8 mouse cellular contexts compared by ENCODE assay signal in the genomic region with DNA sequence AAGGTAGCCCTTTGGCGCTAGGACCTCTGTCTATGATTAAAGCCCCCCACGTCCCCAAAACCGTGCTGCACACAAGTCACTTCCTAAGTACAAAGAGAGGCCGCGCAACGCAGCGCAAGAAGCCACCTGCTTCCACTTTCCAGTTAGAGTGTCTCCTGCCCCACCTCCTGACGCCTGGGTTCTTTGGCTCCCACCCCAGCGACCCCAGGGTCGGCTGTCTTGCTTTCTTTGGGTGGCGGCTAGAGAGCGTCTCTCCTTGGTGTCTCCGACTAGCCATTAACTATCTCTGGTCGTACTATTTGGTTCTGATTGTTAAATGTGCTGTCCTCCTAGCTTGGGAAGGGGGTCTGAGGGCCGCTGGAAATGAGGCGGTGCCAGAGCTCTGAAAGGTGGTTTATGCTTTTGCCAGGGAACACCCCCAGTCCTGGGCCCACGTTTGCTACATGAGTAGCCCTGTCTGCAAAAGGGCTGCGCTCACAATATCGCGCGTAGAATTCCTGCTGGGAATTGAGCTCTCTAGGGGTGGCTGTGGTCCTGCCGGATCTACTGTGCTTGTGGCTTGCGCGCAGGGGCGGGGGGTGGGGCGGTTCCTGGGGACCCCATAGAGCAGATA. TPM values are rescaled to one million over a fixed set of nuclear protein-coding genes. Genes with fewer than 3 reads are reported as not detected.
DNase-seq lines count a peak whose midpoint lies in the region; ATAC-seq lines count a peak whose summit lies in the region.
"Had no signal": no experiment of that assay in that cellular context is flagged by ENCODE, and none has a peak within 500 bp of the region (broad histone marks: within the 10 kb centered on the region; RNA-seq: fewer than 3 reads in every experiment).

No protein-coding gene starts in this region.

- under 1% methylated on average over 26 of the region's 26 CpGs for WGBS in embryonic facial prominence, embryonic 12.5 days
- 1% methylated on average over 26 of the region's 26 CpGs for WGBS in limb, embryonic 13.5 days

- no peaks in the 10 kb centered on the region for H3K36me3 ChIP-seq in embryonic facial prominence, embryonic 12.5 days
- no peaks in the 10 kb centered on the region for H3K36me3 ChIP-seq in limb, embryonic 13.5 days
- H3K36me3 ChIP-seq: liver, embryonic 15.5 days had no signal

- no peak overlapping the region for H3K27ac ChIP-seq in embryonic facial prominence, embryonic 12.5 days
- no peak overlapping the region for H3K27ac ChIP-seq in limb, embryonic 13.5 days
- H3K27ac ChIP-seq: liver, embryonic 15.5 days had no signal

- ATAC-seq in embryonic facial prominence, embryonic 12.5 days (ENCODE audit: insufficient number of reproducible peaks, insufficient read depth, low FRiP score, low TSS enrichment) = no peak
- no peak for ATAC-seq in limb, embryonic 13.5 days (ENCODE audit: low FRiP score, low read depth)

- peak overlapping the region; percentile 52 for H3K4me3 ChIP-seq in embryonic facial prominence, embryonic 12.5 days
- peak overlapping the region; percentile 54 for H3K4me3 ChIP-seq in limb, embryonic 13.5 days

- intact Hi-C loops in gastrocnemius, postnatal 36 days (cut with DNase I) = loop anchor here (5.0 kb wide), 1 partner anchor 238 kb away; no protein-coding TSS in a partner anchor
- intact Hi-C loops in left cerebral cortex, postnatal 4 days (cut with DNase I) = no loop called here

- no peak overlapping the region for H3K9ac ChIP-seq in embryonic facial prominence, embryonic 12.5 days
- H3K9ac ChIP-seq in limb, embryonic 13.5 days = no peak overlapping the region; the same call in 1 of the 2 replicates
- H3K9ac ChIP-seq: liver, embryonic 15.5 days had no signal

- peaks cover 18% of the 10 kb centered on the region for H3K4me1 ChIP-seq in embryonic facial prominence, embryonic 12.5 days
- peaks cover 27% of the 10 kb centered on the region for H3K4me1 ChIP-seq in limb, embryonic 13.5 days

- H3K9me3 ChIP-seq in embryonic facial prominence, embryonic 12.5 days = no peaks in the 10 kb centered on the region
- H3K9me3 ChIP-seq in limb, embryonic 13.5 days = no peaks in the 10 kb centered on the region
- H3K9me3 ChIP-seq: liver, embryonic 15.5 days had no signal

- peak; percentile 29 for DNase-seq in right cerebral cortex, postnatal 4 days
- DNase-seq in right cerebral cortex, adult 2 months (ENCODE audit: low spot score in 2 of 2) = no peak
- DNase-seq in gastrocnemius, postnatal 36 days = no peak
- no peak for DNase-seq in left cerebral cortex, postnatal 4 days
- DNase-seq in thymus, postnatal 25 days = no peak

- peaks cover 88% of the 10 kb centered on the region for H3K27me3 ChIP-seq in embryonic facial prominence, embryonic 12.5 days
- H3K27me3 ChIP-seq in limb, embryonic 13.5 days = peaks cover 93% of the 10 kb centered on the region

- peak overlapping the region; percentile 98 for H3K4me2 ChIP-seq in embryonic facial prominence, embryonic 12.5 days (replicated peaks)
- H3K4me2 ChIP-seq in limb, embryonic 13.5 days (replicated peaks) = peak overlapping the region; percentile 95

RNA-seq across cellular contexts. Expression of gene Wnt7a, which starts 0.9 kb away (rescaled TPM):
- 1.6 and 3.6 TPM in 2 replicates for polyA plus RNA-seq in embryonic facial prominence, embryonic 12.5 days (2016; fragmentation: Nextera tagmentation; extraction: Ambion mirVana)
- polyA plus RNA-seq in limb, embryonic 13.5 days (2015; fragmentation: Nextera tagmentation; extraction: Ambion mirVana) = 5.6 and 6.7 TPM in 2 replicates
- not detected for total RNA-seq in gastrocnemius, postnatal 36 days (2021)
- 10 to 100 TPM; 18.1 to 21.7 TPM for total RNA-seq in left cerebral cortex, postnatal 4 days (2021)
- polyA plus RNA-seq: liver, embryonic 15.5 days had no signal

Comparison
In these comparisons a context has a peak if more than half of its experiments do, and no peak if none do; other contexts are left out.
1. RNA of gene Wnt7a, which starts 0.9 kb away (total RNA-seq): 18.1 to 21.7 TPM in left cerebral cortex, postnatal 4 days; not detected in gastrocnemius, postnatal 36 days; every median in the first group is over 10 times any median in the second.